Mouse (Mus musculus) spleen, adult 2 months (tissue): ENCODE results near the gene Stap2. TPM values are rescaled to one million over a fixed set of nuclear protein-coding genes. Genes with fewer than 3 reads are reported as not detected.
A peak's percentile ranks its signal among the peaks of the same experiment; 100 is the strongest.

Experiments used
- DNase-seq, 2 experiments: peaks; one replicate each; pipeline versions ENCODE4 v3.0.0 to v3.0.0-alpha.2; 2012 to 2021; ENCODE audit warnings: low spot score in 2 of 2, low read depth in 1 of 2
- H3K27ac ChIP-seq: fragments of 200-500 bp; 2 replicates; pipeline ENCODE4 v1.5.1; 2012; ENCODE audit warnings: low read length, inconsistent platforms; ENCODE audit not compliant: insufficient read depth
- H3K27me3 ChIP-seq: fragments of 200-500 bp; 2 replicates; pipeline ENCODE4 v1.6.1; 2012; ENCODE audit warnings: mild to moderate bottlenecking, moderate library complexity, low read length, inconsistent platforms; ENCODE audit not compliant: control insufficient read depth, insufficient read depth
- H3K36me3 ChIP-seq: fragments of 200-500 bp; 2 replicates; pipeline ENCODE4 v1.6.1; 2012; ENCODE audit warnings: mild to moderate bottlenecking, low read length, inconsistent platforms; ENCODE audit not compliant: control insufficient read depth, insufficient read depth
- H3K4me1 ChIP-seq: fragments of 200-500 bp; 2 replicates; pipeline ENCODE4 v1.6.1; 2011; ENCODE audit warnings: inconsistent platforms; ENCODE audit not compliant: control insufficient read depth, insufficient read depth, insufficient read length
- H3K4me3 ChIP-seq: fragments of 200-500 bp; 2 replicates; pipeline ENCODE4 v1.5.1; 2011; ENCODE audit warnings: mild to moderate bottlenecking, inconsistent platforms; ENCODE audit not compliant: insufficient read depth, insufficient read length; ENCODE audit errors: extremely low read depth
- CTCF ChIP-seq: fragments of 200-500 bp; IDR thresholded peaks from 2 replicates; pipeline ENCODE4 v1.5.1; 2011; ENCODE audit warnings: mild to moderate bottlenecking, inconsistent platforms; ENCODE audit not compliant: insufficient read depth, insufficient read length, insufficient replicate concordance; ENCODE audit errors: extremely low read depth
- POLR2A ChIP-seq: fragments of 200-500 bp; IDR thresholded peaks from 2 replicates; pipeline ENCODE4 v1.6.1; 2011; ENCODE audit warnings: low read depth, low read length, inconsistent platforms
- WGBS: fragments of 180-500 bp; shearing (Covaris S2); methylation state at CpG from one replicate; pipeline ENCODE4 v1.1.7; 2018; 5-methylcytosine and 5-hydroxymethylcytosine counted together
- polyA plus RNA-seq: library from polyadenylated mRNA; depleted of rRNA; stranded (reverse); fragments of >200 nt; gene quantifications from 2 replicates; pipeline ENCODE4 v1.2.3, GENCODE M21; 2012

Stap2 gene
- polyA plus RNA-seq, 1 experiment = 12.0 TPM

GRCm38 (mm10) chr17:56021161-56021910 lies 16.0 kb upstream of the Stap2 start:
- Histone ChIP-seq H3K27me3 (no peaks in the 10 kb centered on the region), H3K4me3 (no peak overlapping the region), H3K36me3 (peaks cover 21% of the 10 kb centered on the region), H3K4me1 (peaks cover 49% of the 10 kb centered on the region), H3K27ac (peak overlapping the region; percentile 43)
- no peak for TF ChIP-seq POLR2A
- no peak for TF ChIP-seq CTCF
- WGBS = 16% methylated on average over 4 of the region's 4 CpGs
- DNase-seq = peak in 1 of 2 experiments; percentile 34

GRCm38 (mm10) chr17:56020400-56021084 lies 15.2 kb upstream of the Stap2 start:
- TF ChIP-seq CTCF (no peak), POLR2A (no peak)
- Histone ChIP-seq H3K27me3 (no peaks in the 10 kb centered on the region), H3K4me3 (no peak overlapping the region), H3K27ac (peak overlapping the region; percentile 43), H3K4me1 (peaks cover 47% of the 10 kb centered on the region), H3K36me3 (peaks cover 27% of the 10 kb centered on the region)
- 73% methylated on average over 6 of the region's 6 CpGs for WGBS
- DNase-seq = no peak

- peak in 1 of 2 experiments; percentile 71 for DNase-seq
- Histone ChIP-seq H3K4me1 (peaks cover 35% of the 10 kb centered on the region), H3K36me3 (peaks cover 34% of the 10 kb centered on the region)
These were observed 13.2 kb upstream of the Stap2 start for GRCm38 (mm10) chr17:56018347-56019131.

GRCm38 (mm10) chr17:56017848-56018247 lies 12.5 kb upstream of the Stap2 start:
- DNase-seq = no peak
- Histone ChIP-seq H3K27me3 (no peaks in the 10 kb centered on the region), H3K4me3 (no peak overlapping the region), H3K4me1 (peaks cover 28% of the 10 kb centered on the region), H3K27ac (no peak overlapping the region), H3K36me3 (peaks cover 34% of the 10 kb centered on the region)
- TF ChIP-seq CTCF = no peak
- TF ChIP-seq POLR2A = no peak
- WGBS = 91% methylated on average over 7 of the region's 7 CpGs

More at GRCm38 (mm10) chr17:56018347-56019131, 13.2 kb upstream of the Stap2 start:
- Histone ChIP-seq H3K27me3 (no peaks in the 10 kb centered on the region), H3K4me3 (no peak overlapping the region), H3K27ac (no peak overlapping the region)
- TF ChIP-seq POLR2A (no peak), CTCF (peak; percentile 59; the same call in 1 of the 2 replicates)
- 72% methylated on average over 20 of the region's 20 CpGs for WGBS

DNA sequence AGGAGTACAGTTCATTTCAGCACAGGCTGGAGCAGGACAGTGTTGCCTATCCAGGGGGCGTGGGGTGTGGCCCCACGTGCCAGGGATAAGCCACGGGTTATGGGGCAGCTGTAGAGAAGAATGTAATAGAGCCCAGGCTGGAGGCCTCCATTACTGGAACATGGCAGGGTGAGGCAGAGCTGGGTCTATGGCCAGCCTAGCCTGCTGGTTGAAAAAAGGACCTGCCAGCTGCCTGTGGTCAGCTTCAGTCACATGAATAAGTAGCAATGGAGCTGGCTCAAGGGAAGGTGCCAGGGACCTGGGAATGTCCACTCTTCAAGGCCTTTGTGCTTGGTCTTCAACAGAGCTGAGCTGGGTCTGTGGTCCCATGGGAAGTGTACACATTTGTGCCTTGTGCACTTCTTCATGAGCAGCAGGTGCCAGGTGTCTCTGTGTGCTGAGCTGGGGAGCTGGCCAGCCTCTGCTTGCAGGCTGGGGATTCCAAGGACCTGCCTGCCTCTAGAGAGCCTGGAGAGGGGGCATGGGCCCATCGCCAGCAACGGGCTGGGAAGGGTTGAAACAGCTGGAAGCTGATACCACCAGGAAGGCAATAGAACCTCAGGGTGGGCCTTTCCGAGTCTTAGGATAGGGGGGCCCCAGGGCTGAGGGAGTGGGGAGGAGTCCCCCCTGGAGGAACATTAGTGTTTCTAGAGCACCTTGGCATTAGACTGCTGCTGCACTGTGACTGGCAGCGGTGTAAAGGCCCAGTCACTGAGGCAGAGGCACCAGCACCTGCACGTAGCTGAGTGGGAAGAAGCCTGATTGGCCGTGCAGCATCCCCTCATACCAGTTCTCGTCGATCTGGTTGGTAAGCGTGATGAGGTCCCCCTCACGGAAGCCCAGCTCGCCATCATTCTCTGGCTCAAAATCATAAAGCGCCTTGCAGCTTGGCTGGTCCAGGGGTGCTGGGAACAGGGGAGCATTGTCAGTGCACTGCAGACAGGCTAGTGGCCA lies 11.7 kb upstream of the Stap2 start:
- DNase-seq = no peak
- H3K4me1 ChIP-seq = peaks cover 21% of the 10 kb centered on the region
- H3K27me3 ChIP-seq = no peaks in the 10 kb centered on the region
- H3K36me3 ChIP-seq = peaks cover 34% of the 10 kb centered on the region
- no peak overlapping the region for H3K4me3 ChIP-seq
- no peak overlapping the region for H3K27ac ChIP-seq
- TF ChIP-seq POLR2A = no peak
- no peak for TF ChIP-seq CTCF
- 94% methylated on average over 15 of the region's 15 CpGs for WGBS

- TF ChIP-seq POLR2A = no peak
- TF ChIP-seq CTCF = no peak
- no peaks in the 10 kb centered on the region for H3K27me3 ChIP-seq
- peaks cover 14% of the 10 kb centered on the region for H3K4me1 ChIP-seq
- no peak overlapping the region for H3K27ac ChIP-seq
- peaks cover 34% of the 10 kb centered on the region for H3K36me3 ChIP-seq
- no peak overlapping the region for H3K4me3 ChIP-seq
- 92% methylated on average over 8 of the region's 8 CpGs for WGBS
- DNase-seq = no peak
These were observed 11.0 kb upstream of the Stap2 start for GRCm38 (mm10) chr17:56016382-56016781.
